Mouse (Mus musculus): ENCODE data around the gene Siae. TPM values are rescaled to one million over a fixed set of nuclear protein-coding genes. Genes with fewer than 3 reads are reported as not detected.

The Siae gene
- total RNA-seq, 2 experiments from 2014 or later = 4.1 to 4.6 TPM

- intact Hi-C loops (cut with DNase I) = no loop called here
- Histone ChIP-seq H3K27ac (no peak overlapping the region), H3K4me3 (no peak overlapping the region)
- no peak for DNase-seq
- no peak for TF ChIP-seq CTCF (IDR thresholded peaks at IDR 0.05)
Observed at GRCm38 (mm10) chr9:37593690-37594089, 38.2 kb downstream of the Siae start.

GRCm38 (mm10) chr9:37595570-37595969, 40.1 kb downstream of the Siae start:
- no peak overlapping the region for H3K4me3 ChIP-seq
- no peak overlapping the region for H3K27ac ChIP-seq
- DNase-seq = no peak
- intact Hi-C loops (cut with DNase I) = no loop called here
- no peak for TF ChIP-seq CTCF (IDR thresholded peaks at IDR 0.05)

- DNase-seq = no peak
- intact Hi-C loops (cut with DNase I) = no loop called here
- H3K27ac ChIP-seq = peak overlapping the region; percentile 43; the same call in 1 of the 2 replicates
- no peak overlapping the region for H3K4me3 ChIP-seq
- no peak for TF ChIP-seq CTCF (IDR thresholded peaks at IDR 0.05)
Observed at GRCm38 (mm10) chr9:37598637-37599036, 43.1 kb downstream of the Siae start.

GRCm38 (mm10) chr9:37600538-37601205, 45.2 kb downstream of the Siae start:
- intact Hi-C loops (cut with DNase I) = no loop called here
- DNase-seq = no peak
- no peak overlapping the region for H3K4me3 ChIP-seq
- no peak for TF ChIP-seq CTCF (IDR thresholded peaks at IDR 0.05)
- no peak overlapping the region for H3K27ac ChIP-seq

GRCm38 (mm10) chr9:37605089-37605488, 49.6 kb downstream of the Siae start:
- intact Hi-C loops (cut with DNase I) = no loop called here
- TF ChIP-seq CTCF (IDR thresholded peaks at IDR 0.05) = no peak
- Histone ChIP-seq H3K27ac (no peak overlapping the region), H3K4me3 (no peak overlapping the region)
- DNase-seq = no peak

- H3K27ac ChIP-seq = no peak overlapping the region
- DNase-seq = no peak
- no peak overlapping the region for H3K4me3 ChIP-seq
- intact Hi-C loops (cut with DNase I) = no loop called here
- no peak for TF ChIP-seq CTCF (IDR thresholded peaks at IDR 0.05)
Observed at GRCm38 (mm10) chr9:37609558-37609957, 54.1 kb downstream of the Siae start.

- intact Hi-C loops (cut with DNase I) = loop anchor here (5.0 kb wide), 1 partner anchor 61 kb away; the partner anchor contains the start of gene Nrgn
- TF ChIP-seq CTCF (IDR thresholded peaks at IDR 0.05) = no peak
- peak within 1 kb of the TSS; percentile 88 for H3K27ac ChIP-seq
- peak within 1 kb of the TSS; percentile 82 for H3K4me3 ChIP-seq
- peak; percentile 92 for DNase-seq
Observed at GRCm38 (mm10) chr9:37613182-37613910, 57.8 kb downstream of the Siae start, which contains the start of gene Spa17. Gene Spa17 (minus strand): TSS chr9:37613722.

GRCm38 (mm10) chr9:37613911-37614280, 58.4 kb downstream of the Siae start:
- H3K4me3 ChIP-seq = peak overlapping the region; percentile 82
- TF ChIP-seq CTCF (IDR thresholded peaks at IDR 0.05) = no peak
- no peak for DNase-seq
- peak overlapping the region; percentile 88 for H3K27ac ChIP-seq
- intact Hi-C loops (cut with DNase I) = loop anchor here (5.0 kb wide), 1 partner anchor 62 kb away; the partner anchor contains the start of gene Nrgn

- no peak for TF ChIP-seq CTCF (IDR thresholded peaks at IDR 0.05)
- Histone ChIP-seq H3K27ac (peak overlapping the region; percentile 88), H3K4me3 (peak overlapping the region; percentile 82)
- DNase-seq = no peak
- intact Hi-C loops (cut with DNase I) = loop anchor here (5.0 kb wide), 1 partner anchor 62 kb away; the partner anchor contains the start of gene Nrgn
Observed at GRCm38 (mm10) chr9:37614316-37614715, 58.8 kb downstream of the Siae start.

- intact Hi-C loops (cut with DNase I) = loop anchor here (5.0 kb wide), 1 partner anchor 73 kb away; no protein-coding TSS in a partner anchor
Observed at GRCm38 (mm10) chr9:37615220-37615619, 59.7 kb downstream of the Siae start.

GRCm38 (mm10) chr9:37616770-37617169, 61.3 kb downstream of the Siae start:
- Histone ChIP-seq H3K4me3 (no peak overlapping the region), H3K27ac (no peak overlapping the region)
- intact Hi-C loops (cut with DNase I) = loop anchor here (1.0 to 5.0 kb wide), 3 partner anchors 74 to 186 kb away; no protein-coding TSS in a partner anchor
- DNase-seq = no peak
- peak; percentile 72 for TF ChIP-seq CTCF (IDR thresholded peaks at IDR 0.05)

More at GRCm38 (mm10) chr9:37615220-37615619, 59.7 kb downstream of the Siae start:
- no peak for TF ChIP-seq CTCF (IDR thresholded peaks at IDR 0.05)
- no peak overlapping the region for H3K4me3 ChIP-seq
- DNase-seq = no peak
- H3K27ac ChIP-seq = no peak overlapping the region

- no peak for DNase-seq
- no peak overlapping the region for H3K4me3 ChIP-seq
- no peak overlapping the region for H3K27ac ChIP-seq
- no peak for TF ChIP-seq CTCF (IDR thresholded peaks at IDR 0.05)
- intact Hi-C loops (cut with DNase I) = no loop called here
Observed at GRCm38 (mm10) chr9:37621290-37621689, 65.8 kb downstream of the Siae start.

- H3K4me3 ChIP-seq = no peak overlapping the region
- no peak for DNase-seq
- intact Hi-C loops (cut with DNase I) = no loop called here
- no peak overlapping the region for H3K27ac ChIP-seq
- no peak for TF ChIP-seq CTCF (IDR thresholded peaks at IDR 0.05)
Observed at GRCm38 (mm10) chr9:37623981-37624380, 68.5 kb downstream of the Siae start.
